Mouse (Mus musculus): ENCODE measurements around the gene Igf2r. TPM values are rescaled to one million over a fixed set of nuclear protein-coding genes. Genes with fewer than 3 reads are reported as not detected.

Igf2r gene
- polyA plus RNA-seq, 1 experiment from 2014 or later, result 11.9 TPM

GRCm38 (mm10) chr17:12742151-12742908, 27.1 kb downstream of the Igf2r start:
- ATAC-seq, result peak; percentile 36

GRCm38 (mm10) chr17:12741218-12741968, 28.1 kb downstream of the Igf2r start:
- Histone ChIP-seq H3K9ac (replicated peaks; ENCODE audit: low read depth, low read length) (peak overlapping the region; percentile 54), H3K27me3 (replicated peaks; ENCODE audit: control insufficient read depth, insufficient read depth, low read length) (no peaks in the 10 kb centered on the region), H3K4me2 (ENCODE audit: low read length) (peak overlapping the region; percentile 74), H3K9me3 (ENCODE audit: control insufficient read depth, low read length) (peaks cover 18% of the 10 kb centered on the region), H3K27ac (ENCODE audit: low read length) (no peak overlapping the region), H3K4me1 (replicated peaks; ENCODE audit: control insufficient read depth, insufficient read depth, low read length) (no peaks in the 10 kb centered on the region; the same call in 1 of the 2 replicates), H3K36me3 (ENCODE audit: control insufficient read depth, insufficient read depth) (peaks cover 20% of the 10 kb centered on the region), H3K4me3 (replicated peaks; ENCODE audit: low read length) (peak overlapping the region; percentile 43)
- peak; percentile 83 for ATAC-seq
- WGBS, result 47% methylated on average over 35 of the region's 45 CpGs

More at GRCm38 (mm10) chr17:12742151-12742908, 27.1 kb downstream of the Igf2r start:
- Histone ChIP-seq H3K36me3 (ENCODE audit: control insufficient read depth, insufficient read depth) (peaks cover 20% of the 10 kb centered on the region), H3K4me1 (replicated peaks; ENCODE audit: control insufficient read depth, insufficient read depth, low read length) (no peaks in the 10 kb centered on the region; the same call in 1 of the 2 replicates), H3K4me3 (replicated peaks; ENCODE audit: low read length) (peak overlapping the region; percentile 43), H3K27me3 (replicated peaks; ENCODE audit: control insufficient read depth, insufficient read depth, low read length) (no peaks in the 10 kb centered on the region), H3K4me2 (ENCODE audit: low read length) (peak overlapping the region; percentile 74), H3K27ac (ENCODE audit: low read length) (no peak overlapping the region), H3K9me3 (ENCODE audit: control insufficient read depth, low read length) (peaks cover 18% of the 10 kb centered on the region), H3K9ac (replicated peaks; ENCODE audit: low read depth, low read length) (peak overlapping the region; percentile 54)
- WGBS, result 45% methylated on average over 38 of the region's 38 CpGs

- H3K4me1 ChIP-seq (replicated peaks; ENCODE audit: control insufficient read depth, insufficient read depth, low read length), result no peaks in the 10 kb centered on the region; the same call in 1 of the 2 replicates
- H3K4me2 ChIP-seq (ENCODE audit: low read length), result no peak overlapping the region
- 77% methylated on average over 2 of the region's 2 CpGs for WGBS
- peaks cover 20% of the 10 kb centered on the region for H3K36me3 ChIP-seq (ENCODE audit: control insufficient read depth, insufficient read depth)
- no peak overlapping the region for H3K9ac ChIP-seq (replicated peaks; ENCODE audit: low read depth, low read length)
- no peak for ATAC-seq
- H3K27ac ChIP-seq (ENCODE audit: low read length), result no peak overlapping the region
- H3K9me3 ChIP-seq (ENCODE audit: control insufficient read depth, low read length), result peaks cover 18% of the 10 kb centered on the region
- H3K4me3 ChIP-seq (replicated peaks; ENCODE audit: low read length), result no peak overlapping the region
- H3K27me3 ChIP-seq (replicated peaks; ENCODE audit: control insufficient read depth, insufficient read depth, low read length), result no peaks in the 10 kb centered on the region
Measured at GRCm38 (mm10) chr17:12740317-12740716, 29.1 kb downstream of the Igf2r start.

- no peak overlapping the region for H3K27ac ChIP-seq (ENCODE audit: low read length)
- no peak overlapping the region for H3K4me3 ChIP-seq (replicated peaks; ENCODE audit: low read length)
- H3K4me1 ChIP-seq (replicated peaks; ENCODE audit: control insufficient read depth, insufficient read depth, low read length), result no peaks in the 10 kb centered on the region; the same call in 1 of the 2 replicates
- H3K9me3 ChIP-seq (ENCODE audit: control insufficient read depth, low read length), result peaks cover 18% of the 10 kb centered on the region
- peaks cover 20% of the 10 kb centered on the region for H3K36me3 ChIP-seq (ENCODE audit: control insufficient read depth, insufficient read depth)
- ATAC-seq, result no peak
- no peaks in the 10 kb centered on the region for H3K27me3 ChIP-seq (replicated peaks; ENCODE audit: control insufficient read depth, insufficient read depth, low read length)
- H3K9ac ChIP-seq (replicated peaks; ENCODE audit: low read depth, low read length), result no peak overlapping the region
- 90% methylated on average over 4 of the region's 4 CpGs for WGBS
- H3K4me2 ChIP-seq (ENCODE audit: low read length), result no peak overlapping the region
Measured at GRCm38 (mm10) chr17:12739516-12739915, 29.9 kb downstream of the Igf2r start.

GRCm38 (mm10) chr17:12737934-12738333, 31.5 kb downstream of the Igf2r start:
- H3K4me1 ChIP-seq (replicated peaks; ENCODE audit: control insufficient read depth, insufficient read depth, low read length), result no peaks in the 10 kb centered on the region; the same call in 1 of the 2 replicates
- ATAC-seq, result no peak
- peaks cover 23% of the 10 kb centered on the region for H3K36me3 ChIP-seq (ENCODE audit: control insufficient read depth, insufficient read depth)
- no peak overlapping the region for H3K4me3 ChIP-seq (replicated peaks; ENCODE audit: low read length)
- H3K9me3 ChIP-seq (ENCODE audit: control insufficient read depth, low read length), result peaks cover 14% of the 10 kb centered on the region
- H3K27ac ChIP-seq (ENCODE audit: low read length), result no peak overlapping the region
- no peak overlapping the region for H3K4me2 ChIP-seq (ENCODE audit: low read length)
- WGBS, result 74% methylated on average over 1 of the region's 1 CpGs
- H3K27me3 ChIP-seq (replicated peaks; ENCODE audit: control insufficient read depth, insufficient read depth, low read length), result no peaks in the 10 kb centered on the region
- H3K9ac ChIP-seq (replicated peaks; ENCODE audit: low read depth, low read length), result no peak overlapping the region

- H3K27ac ChIP-seq (ENCODE audit: low read length), result no peak overlapping the region
- H3K9me3 ChIP-seq (ENCODE audit: control insufficient read depth, low read length), result no peaks in the 10 kb centered on the region
- H3K36me3 ChIP-seq (ENCODE audit: control insufficient read depth, insufficient read depth), result peaks cover 10% of the 10 kb centered on the region
- H3K4me3 ChIP-seq (replicated peaks; ENCODE audit: low read length), result no peak overlapping the region
- ATAC-seq, result no peak
- H3K4me1 ChIP-seq (replicated peaks; ENCODE audit: control insufficient read depth, insufficient read depth, low read length), result no peaks in the 10 kb centered on the region
- 71% methylated on average over 12 of the region's 12 CpGs for WGBS
- H3K9ac ChIP-seq (replicated peaks; ENCODE audit: low read depth, low read length), result no peak overlapping the region
- no peak overlapping the region for H3K4me2 ChIP-seq (ENCODE audit: low read length)
- H3K27me3 ChIP-seq (replicated peaks; ENCODE audit: control insufficient read depth, insufficient read depth, low read length), result no peaks in the 10 kb centered on the region
Measured at GRCm38 (mm10) chr17:12734205-12734857, 35.1 kb downstream of the Igf2r start.

- 92% methylated on average over 6 of the region's 6 CpGs for WGBS
- H3K4me1 ChIP-seq (replicated peaks; ENCODE audit: control insufficient read depth, insufficient read depth, low read length), result no peaks in the 10 kb centered on the region; the same call in 1 of the 2 replicates
- no peaks in the 10 kb centered on the region for H3K27me3 ChIP-seq (replicated peaks; ENCODE audit: control insufficient read depth, insufficient read depth, low read length)
- no peak overlapping the region for H3K9ac ChIP-seq (replicated peaks; ENCODE audit: low read depth, low read length)
- no peak overlapping the region for H3K4me3 ChIP-seq (replicated peaks; ENCODE audit: low read length)
- H3K9me3 ChIP-seq (ENCODE audit: control insufficient read depth, low read length), result no peaks in the 10 kb centered on the region
- ATAC-seq, result no peak
- no peak overlapping the region for H3K27ac ChIP-seq (ENCODE audit: low read length)
- H3K4me2 ChIP-seq (ENCODE audit: low read length), result no peak overlapping the region
- peaks cover 10% of the 10 kb centered on the region for H3K36me3 ChIP-seq (ENCODE audit: control insufficient read depth, insufficient read depth)
Measured at GRCm38 (mm10) chr17:12733128-12733527, 36.3 kb downstream of the Igf2r start.

- 21% methylated on average over 1 of the region's 1 CpGs for WGBS
- peaks cover 3% of the 10 kb centered on the region for H3K36me3 ChIP-seq (ENCODE audit: control insufficient read depth, insufficient read depth)
Measured at GRCm38 (mm10) chr17:12728536-12728935, 40.9 kb downstream of the Igf2r start.

GRCm38 (mm10) chr17:12727748-12728147, 41.7 kb downstream of the Igf2r start:
- Histone ChIP-seq H3K36me3 (ENCODE audit: control insufficient read depth, insufficient read depth) (peaks cover 3% of the 10 kb centered on the region), H3K4me2 (ENCODE audit: low read length) (no peak overlapping the region), H3K4me1 (replicated peaks; ENCODE audit: control insufficient read depth, insufficient read depth, low read length) (peaks cover 14% of the 10 kb centered on the region), H3K9ac (replicated peaks; ENCODE audit: low read depth, low read length) (no peak overlapping the region), H3K27me3 (replicated peaks; ENCODE audit: control insufficient read depth, insufficient read depth, low read length) (no peaks in the 10 kb centered on the region), H3K4me3 (replicated peaks; ENCODE audit: low read length) (no peak overlapping the region), H3K9me3 (ENCODE audit: control insufficient read depth, low read length) (no peaks in the 10 kb centered on the region), H3K27ac (ENCODE audit: low read length) (no peak overlapping the region)
- ATAC-seq, result no peak
- WGBS, result 80% methylated on average over 3 of the region's 3 CpGs

More at GRCm38 (mm10) chr17:12728536-12728935, 40.9 kb downstream of the Igf2r start:
- no peak for ATAC-seq
- Histone ChIP-seq H3K27me3 (replicated peaks; ENCODE audit: control insufficient read depth, insufficient read depth, low read length) (no peaks in the 10 kb centered on the region), H3K27ac (ENCODE audit: low read length) (no peak overlapping the region), H3K4me3 (replicated peaks; ENCODE audit: low read length) (no peak overlapping the region), H3K9me3 (ENCODE audit: control insufficient read depth, low read length) (no peaks in the 10 kb centered on the region), H3K4me2 (ENCODE audit: low read length) (no peak overlapping the region), H3K4me1 (replicated peaks; ENCODE audit: control insufficient read depth, insufficient read depth, low read length) (peaks cover 14% of the 10 kb centered on the region), H3K9ac (replicated peaks; ENCODE audit: low read depth, low read length) (no peak overlapping the region)

Measured in forebrain, embryonic 16.5 days (tissue).